Mouse (Mus musculus): ENCODE measurements around the gene Ccdc186.

The Ccdc186 gene

GRCm38 (mm10) chr19:56821798-56822447, at the start of gene Ccdc186:
Gene Ccdc186 (minus strand): TSS chr19:56822190.
- peak; percentile 96 for DNase-seq (ENCODE audit: low spot score)

GRCm38 (mm10) chr19:56867701-56868100, 45.7 kb upstream of the Ccdc186 start:
- no peak for DNase-seq (ENCODE audit: low spot score)

DNA sequence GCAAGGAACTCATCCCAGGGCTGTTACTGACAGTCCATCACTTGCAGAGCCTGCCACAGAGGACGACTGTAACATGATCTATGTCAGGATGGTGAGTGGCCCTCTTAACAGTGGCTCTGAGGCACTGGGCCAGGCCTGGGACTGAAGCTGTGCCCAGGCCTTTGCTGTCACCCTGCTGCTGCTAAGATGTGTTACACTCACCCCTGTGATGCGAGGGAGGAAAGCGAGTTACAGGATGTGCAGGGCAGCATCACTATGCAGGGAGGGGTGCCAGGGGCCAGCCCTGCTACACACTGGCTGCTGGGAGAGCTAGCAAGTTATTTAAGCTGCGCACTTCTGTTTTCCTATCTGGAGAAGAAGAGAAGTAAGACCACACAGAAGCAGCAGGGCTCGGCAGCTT, 34.5 kb upstream of the Ccdc186 start:
- no peak for DNase-seq (ENCODE audit: low spot score)

DNA sequence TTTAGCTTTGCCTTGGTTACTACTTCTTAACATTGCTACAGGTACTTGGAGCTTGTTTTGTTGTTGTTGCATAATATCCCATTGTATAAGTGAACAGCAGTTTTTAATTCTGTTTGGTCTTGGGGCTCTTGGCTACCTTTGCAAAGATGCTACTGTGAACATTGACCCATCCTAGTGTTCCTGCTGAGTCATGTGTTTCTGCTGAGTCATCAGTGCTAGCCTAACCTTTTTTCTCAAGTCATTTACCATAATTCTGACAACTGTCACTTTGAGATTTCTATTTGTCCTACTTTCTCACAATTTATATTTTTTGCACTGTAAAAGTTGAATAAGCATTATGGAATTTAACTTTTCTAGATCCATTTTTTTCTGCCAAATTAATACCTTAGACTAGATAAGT, 30.6 kb upstream of the Ccdc186 start:
- no peak for DNase-seq (ENCODE audit: low spot score)

GRCm38 (mm10) chr19:56842974-56843373, 21.0 kb upstream of the Ccdc186 start:
- DNase-seq (ENCODE audit: low spot score) = no peak

DNA sequence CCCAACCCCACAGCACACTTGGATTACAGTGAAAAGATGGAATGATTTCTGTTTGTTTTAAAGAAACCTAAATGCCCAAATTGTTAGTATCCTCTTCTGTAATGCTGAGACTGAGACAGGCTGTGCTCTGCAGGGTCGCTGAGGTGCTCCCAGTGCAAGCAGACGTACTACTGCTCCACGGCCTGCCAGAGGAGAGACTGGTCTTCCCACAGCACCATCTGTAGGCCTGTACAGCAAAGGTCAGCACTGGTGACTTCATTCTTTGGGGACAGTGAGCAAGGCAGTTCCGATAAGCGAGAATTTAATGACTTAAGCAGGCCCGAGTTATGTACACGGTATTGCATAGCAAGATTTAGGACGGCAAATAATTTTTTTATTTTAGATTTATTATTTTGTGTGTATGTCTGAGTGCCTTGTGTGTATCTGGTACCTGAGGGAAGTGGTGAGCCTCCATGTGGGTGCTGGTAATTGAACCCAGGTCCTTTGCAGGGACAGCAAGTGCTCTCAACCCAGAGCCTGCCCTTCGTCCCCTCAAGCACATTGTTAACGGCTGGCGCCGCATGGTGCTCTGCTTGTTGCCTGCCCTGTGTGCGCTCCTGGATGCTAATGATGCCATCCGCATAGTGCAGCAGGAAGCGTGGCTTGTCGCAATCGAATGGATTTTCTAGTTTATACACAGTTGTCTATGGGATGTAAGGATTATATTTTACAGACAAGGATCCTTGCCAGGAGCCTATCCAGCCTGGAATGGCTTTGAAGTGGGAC, 17.1 kb upstream of the Ccdc186 start:
- no peak for DNase-seq (ENCODE audit: low spot score)

GRCm38 (mm10) chr19:56835340-56835739, 13.3 kb upstream of the Ccdc186 start:
- no peak for DNase-seq (ENCODE audit: low spot score)

DNA sequence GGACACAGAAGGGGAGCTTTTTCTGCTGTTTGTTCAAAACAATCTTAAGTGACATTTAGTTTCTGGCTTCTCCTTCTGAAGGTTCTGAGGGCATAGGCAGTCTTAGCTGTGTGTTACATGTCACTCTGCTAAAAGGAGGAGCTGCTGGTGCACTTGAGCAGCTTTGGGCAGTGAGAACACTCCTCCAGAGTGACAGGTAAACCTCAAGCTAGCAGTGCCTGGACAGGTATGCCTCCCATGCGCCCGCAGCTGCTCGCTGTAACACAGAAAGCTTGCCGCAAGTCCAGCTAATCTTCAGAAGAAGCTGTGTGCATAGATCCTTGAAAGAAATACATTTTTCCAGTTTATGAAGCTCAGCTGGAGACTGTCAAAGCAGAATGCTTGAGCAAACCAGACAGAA, 8.2 kb upstream of the Ccdc186 start:
- no peak for DNase-seq (ENCODE audit: low spot score)

- DNase-seq (ENCODE audit: low spot score) = no peak
These were observed 7.3 kb upstream of the Ccdc186 start for GRCm38 (mm10) chr19:56829267-56829666.

GRCm38 (mm10) chr19:56828305-56828704, 6.3 kb upstream of the Ccdc186 start:
- no peak for DNase-seq (ENCODE audit: low spot score)

- peak; percentile 16 for DNase-seq (ENCODE audit: low spot score)
These were observed 4.1 kb upstream of the Ccdc186 start, which contains the start of gene Tdrd1 for GRCm38 (mm10) chr19:56826047-56826631. Gene Tdrd1 (plus strand): TSS chr19:56826209.

- no peak for DNase-seq (ENCODE audit: low spot score)
These were observed 452 bp upstream of the Ccdc186 start for GRCm38 (mm10) chr19:56822448-56822836.

GRCm38 (mm10) chr19:56821040-56821797, 771 bp downstream of the Ccdc186 start:
- DNase-seq (ENCODE audit: low spot score) = no peak

DNA sequence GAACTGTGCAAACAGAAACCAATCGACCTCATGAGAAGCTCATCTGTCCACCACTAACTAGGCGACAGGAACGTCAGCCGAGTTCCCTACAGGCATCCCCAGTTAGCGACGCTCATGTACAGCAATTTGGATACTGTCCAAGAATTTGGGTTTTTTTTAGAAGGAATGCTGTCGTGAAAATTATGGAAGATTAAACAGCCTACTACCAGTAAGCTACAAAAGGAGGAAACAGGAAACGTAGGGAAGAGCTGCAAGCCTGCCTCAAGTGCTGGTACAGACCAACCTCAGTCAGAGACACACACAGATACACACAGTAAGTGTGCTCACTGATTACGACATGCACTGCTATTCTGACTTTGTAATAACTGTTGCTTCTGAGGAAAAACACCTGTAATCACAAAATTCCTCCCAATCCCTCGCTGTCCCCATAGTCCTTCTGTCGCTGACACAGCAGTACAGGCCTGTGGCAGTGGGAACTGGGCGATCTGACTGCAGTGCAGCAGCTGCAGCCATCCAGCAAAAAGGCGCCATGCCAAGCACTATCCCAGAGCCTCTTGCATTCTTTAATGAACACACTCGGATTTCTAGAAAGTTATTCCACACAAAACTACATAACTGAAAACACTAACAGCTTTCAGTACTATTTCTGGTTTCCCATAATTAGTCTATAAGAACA, 4.0 kb downstream of the Ccdc186 start:
- no peak for DNase-seq (ENCODE audit: low spot score)

DNA sequence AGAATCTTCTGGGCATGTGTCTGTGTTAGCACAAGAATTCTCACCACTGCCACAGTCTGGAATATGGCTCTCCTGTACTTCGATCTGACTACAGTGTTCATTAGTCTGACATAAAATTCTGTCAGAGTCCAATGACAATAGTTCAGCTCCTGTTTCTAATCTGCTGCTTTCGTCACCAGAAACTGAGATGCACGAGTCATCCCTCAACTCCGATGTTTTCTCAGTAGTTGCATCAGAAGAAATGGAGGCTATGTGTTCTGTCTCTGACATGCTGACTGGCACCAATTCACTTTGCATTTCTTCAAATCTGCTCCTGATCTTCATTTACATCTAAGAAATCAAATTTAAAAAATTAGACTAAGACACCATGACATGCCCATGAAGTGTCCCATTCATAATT, 8.6 kb downstream of the Ccdc186 start:
- DNase-seq (ENCODE audit: low spot score) = no peak

GRCm38 (mm10) chr19:56811590-56811989, 10.4 kb downstream of the Ccdc186 start:
- DNase-seq (ENCODE audit: low spot score) = peak; percentile 66

DNA sequence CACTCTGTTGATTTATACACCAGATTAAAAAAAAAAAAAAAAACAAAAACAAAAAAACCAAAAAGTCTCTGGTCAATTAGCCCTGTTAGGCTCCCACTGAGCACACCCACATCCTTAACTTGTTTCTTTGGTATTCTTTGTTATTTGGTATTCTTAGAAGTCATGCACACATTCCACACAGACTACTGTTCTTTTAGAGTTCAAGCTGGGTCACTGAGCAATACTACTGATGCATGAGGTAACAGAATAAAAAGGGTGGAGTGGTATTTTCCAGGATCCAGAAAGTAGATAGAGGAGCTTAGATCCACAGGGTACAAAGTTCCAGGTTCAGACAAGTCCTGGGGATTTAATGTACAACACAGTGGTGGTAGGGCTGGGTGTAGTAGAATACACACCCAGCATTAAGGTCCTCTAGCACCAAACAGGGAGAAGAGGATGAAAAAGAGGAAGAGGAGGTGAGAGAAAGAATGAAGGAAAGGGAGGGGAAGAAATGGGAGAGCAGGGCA, 11.3 kb downstream of the Ccdc186 start:
- DNase-seq (ENCODE audit: low spot score) = no peak

GRCm38 (mm10) chr19:56808771-56809170, 13.2 kb downstream of the Ccdc186 start:
- no peak for DNase-seq (ENCODE audit: low spot score)

DNA sequence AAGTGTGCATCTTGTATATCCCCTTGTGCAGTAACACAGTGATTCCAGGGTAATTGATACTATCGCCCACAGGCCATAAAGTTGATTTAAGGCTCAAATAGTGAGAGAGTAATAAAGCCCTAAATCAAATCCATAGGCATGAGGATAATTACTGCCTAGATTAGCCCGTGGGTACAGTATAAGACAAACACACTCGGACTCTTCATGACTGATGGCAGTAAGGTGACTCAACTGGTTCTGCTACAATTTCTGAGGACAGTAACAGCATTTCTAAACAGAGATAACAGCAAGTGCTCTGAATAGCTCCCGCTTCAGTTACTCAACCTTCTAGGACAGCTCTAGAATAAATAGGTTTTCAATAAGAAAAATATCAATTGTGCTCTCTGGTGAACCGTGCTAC, 14.9 kb downstream of the Ccdc186 start:
- DNase-seq (ENCODE audit: low spot score) = no peak

- DNase-seq (ENCODE audit: low spot score) = no peak
These were observed 16.6 kb downstream of the Ccdc186 start for GRCm38 (mm10) chr19:56805366-56805765.

DNA sequence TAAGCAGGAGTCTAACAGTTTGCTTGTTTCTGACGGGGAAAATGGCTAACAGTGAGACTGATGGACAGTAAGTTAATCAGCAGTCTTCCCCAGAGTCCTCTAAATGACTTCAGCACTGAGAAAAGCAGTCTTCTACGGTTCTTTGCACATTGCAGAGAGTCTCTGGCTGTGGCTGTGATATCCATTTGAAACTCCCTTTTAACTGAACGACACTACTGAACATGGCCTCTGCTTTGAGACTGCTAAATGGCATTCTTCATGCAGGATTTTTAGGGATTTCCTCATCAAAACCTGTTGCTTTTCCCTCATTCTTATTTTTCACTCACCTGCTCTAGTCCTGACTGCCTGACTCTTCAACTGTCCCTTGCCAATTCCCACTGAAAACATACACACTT, 19.6 kb downstream of the Ccdc186 start:
- no peak for DNase-seq (ENCODE audit: low spot score)

Data from urinary bladder, postnatal 25 days (tissue).